Mouse (Mus musculus): ENCODE measurements around the gene Sh3gl2. TPM values are rescaled to one million over a fixed set of nuclear protein-coding genes. Genes with fewer than 3 reads are reported as not detected.

Sh3gl2 gene
- total RNA-seq, 2 experiments from 2014 or later: 265 to 309 TPM

GRCm38 (mm10) chr4:85376610-85377009 lies 171.7 kb downstream of the Sh3gl2 start:
- intact Hi-C loops (cut with DNase I): no loop called here
- no peak for DNase-seq (ENCODE audit: low spot score in 2 of 2)

- no peak for DNase-seq (ENCODE audit: low spot score in 2 of 2)
- intact Hi-C loops (cut with DNase I): no loop called here
Observed at GRCm38 (mm10) chr4:85385241-85385640, 180.3 kb downstream of the Sh3gl2 start.

GRCm38 (mm10) chr4:85387676-85388075 lies 182.8 kb downstream of the Sh3gl2 start:
- no peak for DNase-seq (ENCODE audit: low spot score in 2 of 2)
- intact Hi-C loops (cut with DNase I): no loop called here

- intact Hi-C loops (cut with DNase I): loop anchor here (2.0 kb wide), 1 partner anchor 231 kb away; no protein-coding TSS in a partner anchor
- DNase-seq (ENCODE audit: low spot score in 2 of 2): no peak
Observed at GRCm38 (mm10) chr4:85391795-85392194, 186.9 kb downstream of the Sh3gl2 start.

- intact Hi-C loops (cut with DNase I): no loop called here
- DNase-seq (ENCODE audit: low spot score in 2 of 2): no peak
Observed at GRCm38 (mm10) chr4:85398765-85399164, 193.8 kb downstream of the Sh3gl2 start.

GRCm38 (mm10) chr4:85402823-85403222 lies 197.9 kb downstream of the Sh3gl2 start:
- peak; percentile 32 to 44 for DNase-seq (ENCODE audit: low spot score in 2 of 2)
- intact Hi-C loops (cut with DNase I): loop anchor here (5.0 to 10.0 kb wide), 2 partner anchors 414 to 1152 kb away; partner anchors contain the start of gene Saxo1

- intact Hi-C loops (cut with DNase I): loop anchor here (2.0 to 10.0 kb wide), 3 partner anchors 398 to 1150 kb away; partner anchors contain the start of gene Saxo1
- peak; percentile 39 to 54 for DNase-seq (ENCODE audit: low spot score in 2 of 2)
Observed at GRCm38 (mm10) chr4:85404424-85405194, 199.7 kb downstream of the Sh3gl2 start.

GRCm38 (mm10) chr4:85405276-85405675 lies 200.3 kb downstream of the Sh3gl2 start:
- no peak for DNase-seq (ENCODE audit: low spot score in 2 of 2)
- intact Hi-C loops (cut with DNase I): loop anchor here (2.0 to 10.0 kb wide), 2 partner anchors 398 to 1150 kb away; partner anchors contain the start of gene Saxo1

GRCm38 (mm10) chr4:85416466-85416865 lies 211.5 kb downstream of the Sh3gl2 start:
- intact Hi-C loops (cut with DNase I): no loop called here
- DNase-seq (ENCODE audit: low spot score in 2 of 2): no peak

GRCm38 (mm10) chr4:85420429-85420828 lies 215.5 kb downstream of the Sh3gl2 start:
- no peak for DNase-seq (ENCODE audit: low spot score in 2 of 2)
- intact Hi-C loops (cut with DNase I): no loop called here

GRCm38 (mm10) chr4:85426211-85426610 lies 221.3 kb downstream of the Sh3gl2 start:
- intact Hi-C loops (cut with DNase I): no loop called here
- no peak for DNase-seq (ENCODE audit: low spot score in 2 of 2)

- DNase-seq (ENCODE audit: low spot score in 2 of 2): no peak
- intact Hi-C loops (cut with DNase I): no loop called here
Observed at GRCm38 (mm10) chr4:85432786-85433185, 227.9 kb downstream of the Sh3gl2 start.

GRCm38 (mm10) chr4:85434734-85435133 lies 229.8 kb downstream of the Sh3gl2 start:
- intact Hi-C loops (cut with DNase I): no loop called here
- no peak for DNase-seq (ENCODE audit: low spot score in 2 of 2)

GRCm38 (mm10) chr4:85438813-85439212 lies 233.9 kb downstream of the Sh3gl2 start:
- DNase-seq (ENCODE audit: low spot score in 2 of 2): no peak
- intact Hi-C loops (cut with DNase I): no loop called here

GRCm38 (mm10) chr4:85483586-85483985 lies 278.7 kb downstream of the Sh3gl2 start:
- intact Hi-C loops (cut with DNase I): no loop called here
- no peak for DNase-seq (ENCODE audit: low spot score in 2 of 2)

GRCm38 (mm10) chr4:85486316-85486946 lies 281.5 kb downstream of the Sh3gl2 start:
- intact Hi-C loops (cut with DNase I): no loop called here
- peak; percentile 44 to 49 for DNase-seq (ENCODE audit: low spot score in 2 of 2)

- no peak for DNase-seq (ENCODE audit: low spot score in 2 of 2)
- intact Hi-C loops (cut with DNase I): no loop called here
Observed at GRCm38 (mm10) chr4:85505718-85506117, 300.8 kb downstream of the Sh3gl2 start.

- no peak for DNase-seq (ENCODE audit: low spot score in 2 of 2)
- intact Hi-C loops (cut with DNase I): no loop called here
Observed at GRCm38 (mm10) chr4:85506976-85507375, 302.1 kb downstream of the Sh3gl2 start.

GRCm38 (mm10) chr4:85507491-85507890 lies 302.6 kb downstream of the Sh3gl2 start:
- intact Hi-C loops (cut with DNase I): no loop called here
- DNase-seq (ENCODE audit: low spot score in 2 of 2): no peak

- intact Hi-C loops (cut with DNase I): no loop called here
- no peak for DNase-seq (ENCODE audit: low spot score in 2 of 2)
Observed at GRCm38 (mm10) chr4:85513288-85513687, 308.4 kb downstream of the Sh3gl2 start.

- no peak for DNase-seq (ENCODE audit: low spot score in 2 of 2)
- intact Hi-C loops (cut with DNase I): no loop called here
Observed at GRCm38 (mm10) chr4:85513792-85514191, 308.9 kb downstream of the Sh3gl2 start, which contains the start of gene Adamtsl1. TSS of gene Adamtsl1 (plus strand) at chr4:85514172.
